Mouse (Mus musculus): ENCODE results near the gene Ccdc61.
"Not testable (repeated sequence)": the region's sequence is repeated elsewhere in the genome, so short reads cannot be mapped to it uniquely, and the experiment has no call there.

Gene Ccdc61

GRCm38 (mm10) chr7:18909797-18910196, 418 bp downstream of the Ccdc61 start:
- DNase-seq: no peak

- DNase-seq: no peak
Measured at GRCm38 (mm10) chr7:18904971-18905370, 5.2 kb downstream of the Ccdc61 start.

GRCm38 (mm10) chr7:18902486-18902885, 7.7 kb downstream of the Ccdc61 start:
- DNase-seq: no peak

GRCm38 (mm10) chr7:18900513-18900912, 9.7 kb downstream of the Ccdc61 start:
- no peak for DNase-seq

- DNase-seq: peak; percentile 59 to 74
Measured at GRCm38 (mm10) chr7:18896536-18896935, 13.7 kb downstream of the Ccdc61 start.

- peak; percentile 79 to 92 for DNase-seq
Measured at GRCm38 (mm10) chr7:18893651-18894430, 16.4 kb downstream of the Ccdc61 start.

GRCm38 (mm10) chr7:18893009-18893408, 17.2 kb downstream of the Ccdc61 start:
- peak in 1 of 2 experiments; percentile 36 for DNase-seq

- peak; percentile 92 to 95 for DNase-seq
Measured at GRCm38 (mm10) chr7:18891872-18892599, 18.2 kb downstream of the Ccdc61 start.

- DNase-seq: no peak
Measured at GRCm38 (mm10) chr7:18890848-18891247, 19.4 kb downstream of the Ccdc61 start.

GRCm38 (mm10) chr7:18886963-18887362, 23.3 kb downstream of the Ccdc61 start:
- no peak for DNase-seq

- no peak for DNase-seq
Measured at GRCm38 (mm10) chr7:18884745-18885422, 25.3 kb downstream of the Ccdc61 start.

GRCm38 (mm10) chr7:18883991-18884744, 26.0 kb downstream of the Ccdc61 start:
- no peak for DNase-seq

GRCm38 (mm10) chr7:18878691-18879090, 31.5 kb downstream of the Ccdc61 start:
- DNase-seq: no peak

GRCm38 (mm10) chr7:18875372-18875771, 34.8 kb downstream of the Ccdc61 start:
- DNase-seq: no peak

GRCm38 (mm10) chr7:18873253-18873652, 37.0 kb downstream of the Ccdc61 start:
- peak; percentile 78 to 83 for DNase-seq

- DNase-seq: no peak
Measured at GRCm38 (mm10) chr7:18872816-18873215, 37.4 kb downstream of the Ccdc61 start.

GRCm38 (mm10) chr7:18872014-18872802, 38.0 kb downstream of the Ccdc61 start:
- DNase-seq: peak in 1 of 2 experiments; percentile 35

GRCm38 (mm10) chr7:18871031-18871430, 39.2 kb downstream of the Ccdc61 start, which contains the start of gene Pglyrp1:
Gene Pglyrp1 (plus strand): TSS chr7:18871331.
- not testable (repeated sequence) for DNase-seq

GRCm38 (mm10) chr7:18868491-18868890, 41.7 kb downstream of the Ccdc61 start:
- DNase-seq: no peak

GRCm38 (mm10) chr7:18862801-18863200, 47.4 kb downstream of the Ccdc61 start:
- DNase-seq: no peak

- no peak for DNase-seq
Measured at GRCm38 (mm10) chr7:18858310-18858916, 51.8 kb downstream of the Ccdc61 start.
